Mouse (Mus musculus) adipocyte (in vitro differentiated cells): Measurements from ENCODE around the gene Edn1.

Source experiments
- DNase-seq: peaks from one replicate; pipeline ENCODE4 v3.0.0-alpha.2; 2016; ENCODE audit warnings: low spot score

Gene Edn1

GRCm38 (mm10) chr13:42301161-42301721, at the start of gene Edn1:
Gene Edn1 (plus strand): TSS chr13:42301476.
- DNase-seq: no peak

GRCm38 (mm10) chr13:42253821-42254220, 47.5 kb upstream of the Edn1 start:
- DNase-seq: no peak

- no peak for DNase-seq
These were observed 46.2 kb upstream of the Edn1 start for GRCm38 (mm10) chr13:42255105-42255504.

- DNase-seq: peak; percentile 10
These were observed 42.9 kb upstream of the Edn1 start for GRCm38 (mm10) chr13:42258422-42258821.

GRCm38 (mm10) chr13:42260667-42261066, 40.6 kb upstream of the Edn1 start:
- no peak for DNase-seq

- DNase-seq: no peak
These were observed 31.2 kb upstream of the Edn1 start for GRCm38 (mm10) chr13:42270051-42270450.

GRCm38 (mm10) chr13:42276774-42277454, 24.4 kb upstream of the Edn1 start:
- DNase-seq: no peak

GRCm38 (mm10) chr13:42277751-42278150, 23.5 kb upstream of the Edn1 start:
- DNase-seq: no peak

GRCm38 (mm10) chr13:42285896-42286295, 15.4 kb upstream of the Edn1 start:
- peak; percentile 45 for DNase-seq

GRCm38 (mm10) chr13:42286768-42287167, 14.5 kb upstream of the Edn1 start:
- no peak for DNase-seq

GRCm38 (mm10) chr13:42292593-42292992, 8.7 kb upstream of the Edn1 start:
- DNase-seq: no peak

- DNase-seq: peak; percentile 74
These were observed 3.0 kb upstream of the Edn1 start for GRCm38 (mm10) chr13:42298302-42298701.

GRCm38 (mm10) chr13:42298766-42299165, 2.5 kb upstream of the Edn1 start:
- DNase-seq: no peak

GRCm38 (mm10) chr13:42300567-42300966, 709 bp upstream of the Edn1 start:
- peak; percentile 59 for DNase-seq

- no peak for DNase-seq
These were observed 935 bp downstream of the Edn1 start for GRCm38 (mm10) chr13:42301961-42302861.

GRCm38 (mm10) chr13:42303180-42303929, 2.1 kb downstream of the Edn1 start:
- peak; percentile 57 for DNase-seq

- DNase-seq: no peak
These were observed 2.9 kb downstream of the Edn1 start for GRCm38 (mm10) chr13:42304139-42304538.

- DNase-seq: peak; percentile 37
These were observed 5.9 kb downstream of the Edn1 start for GRCm38 (mm10) chr13:42306870-42307800.

- DNase-seq: no peak
These were observed 7.3 kb downstream of the Edn1 start for GRCm38 (mm10) chr13:42308368-42309103.

GRCm38 (mm10) chr13:42309804-42310203, 8.5 kb downstream of the Edn1 start:
- no peak for DNase-seq
